Mouse (Mus musculus): Measurements from ENCODE around the gene Hist2h2ab. TPM values are rescaled to one million over a fixed set of nuclear protein-coding genes. Genes with fewer than 3 reads are reported as not detected.
"Not testable (repeated sequence)": the region's sequence is repeated elsewhere in the genome, so short reads cannot be mapped to it uniquely, and the experiment has no call there.

Hist2h2ab gene
- polyA plus RNA-seq, 1 experiment from 2014 or later, result not detected

DNA sequence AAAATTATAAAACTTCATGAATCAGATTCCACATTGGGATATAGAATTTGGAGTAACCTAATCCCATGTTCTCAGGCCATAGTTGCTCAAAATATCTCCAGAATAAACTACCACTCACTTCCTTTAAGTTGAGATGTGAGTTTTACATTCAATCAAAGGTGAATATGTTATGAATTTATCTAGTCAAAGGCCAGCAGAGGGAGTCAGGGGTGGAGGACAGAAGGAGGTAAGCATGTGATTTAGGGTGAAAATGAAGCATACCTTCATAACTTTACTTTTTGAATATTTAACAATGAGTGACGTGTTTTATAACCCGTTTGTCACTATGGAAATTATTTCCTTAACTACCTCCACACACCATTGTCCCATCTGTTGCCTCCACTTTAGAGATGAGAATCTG is 15.2 kb downstream of the Hist2h2ab start:
- no peak for DNase-seq (ENCODE audit: extremely low spot score, low spot score)
- Histone ChIP-seq H3K27ac (no peak overlapping the region), H3K4me3 (no peak overlapping the region), H3K4me1 (peaks cover 18% of the 10 kb centered on the region), H3K36me3 (replicated peaks) (no peaks in the 10 kb centered on the region), H3K27me3 (ENCODE audit: poor library complexity, severe bottlenecking) (no peaks in the 10 kb centered on the region), H3K9me3 (no peaks in the 10 kb centered on the region)
- WGBS, result 96% methylated on average over 2 of the region's 2 CpGs

DNA sequence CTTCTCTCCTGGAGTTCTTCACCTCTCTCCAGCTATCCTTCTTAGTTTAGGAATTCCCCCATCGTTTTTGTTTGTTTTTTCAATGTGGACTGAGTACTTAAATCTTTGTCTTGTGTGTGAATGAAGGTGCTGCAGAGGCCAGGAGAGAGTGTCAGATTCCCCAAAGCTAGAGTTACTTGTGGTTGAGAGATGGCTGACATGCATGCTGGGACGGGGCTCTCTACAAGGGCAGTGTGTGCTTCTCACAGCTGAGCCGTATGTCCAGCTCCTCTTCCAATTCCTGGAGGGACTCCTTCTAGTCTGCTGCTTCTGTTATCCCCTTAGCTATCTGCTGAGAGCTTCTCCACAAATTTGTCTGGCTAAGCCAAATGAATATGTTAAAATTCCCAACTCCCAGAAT is 16.2 kb downstream of the Hist2h2ab start:
- Histone ChIP-seq H3K27ac (0 out of 2 replicates have a peak overlapping the region, but pooled peaks have one; percentile 26), H3K9me3 (no peaks in the 10 kb centered on the region), H3K36me3 (replicated peaks) (no peaks in the 10 kb centered on the region), H3K4me3 (no peak overlapping the region), H3K27me3 (ENCODE audit: poor library complexity, severe bottlenecking) (no peaks in the 10 kb centered on the region), H3K4me1 (peaks cover 22% of the 10 kb centered on the region)
- 68% methylated on average over 3 of the region's 3 CpGs for WGBS
- no peak for DNase-seq (ENCODE audit: extremely low spot score, low spot score)

DNA sequence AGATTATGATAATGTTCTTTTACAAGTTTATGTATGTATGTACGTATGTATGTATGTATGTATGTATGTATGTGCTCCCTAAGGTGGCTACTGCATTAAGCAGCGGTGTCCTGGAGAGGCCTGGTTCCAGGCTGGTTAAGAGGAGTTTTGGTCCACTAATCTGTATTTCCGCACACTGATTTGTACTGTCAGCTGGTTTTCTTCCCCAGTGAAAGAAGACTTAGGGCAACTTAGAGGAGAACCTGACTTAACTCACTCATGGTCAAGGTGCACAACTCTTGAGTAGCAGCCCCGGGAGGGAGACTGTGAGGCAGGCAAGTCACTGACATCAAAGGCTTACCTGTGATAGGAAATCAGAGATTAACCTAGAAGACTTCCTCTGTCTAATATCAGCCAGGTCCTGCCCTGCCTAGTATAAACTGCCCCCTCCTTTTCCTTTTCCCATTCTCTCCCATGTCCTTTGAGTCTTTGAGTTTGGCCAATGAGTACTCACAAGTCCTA is 17.2 kb downstream of the Hist2h2ab start:
- Histone ChIP-seq H3K9me3 (no peaks in the 10 kb centered on the region), H3K27me3 (ENCODE audit: poor library complexity, severe bottlenecking) (no peaks in the 10 kb centered on the region), H3K4me1 (peaks cover 28% of the 10 kb centered on the region), H3K36me3 (replicated peaks) (no peaks in the 10 kb centered on the region), H3K27ac (peak overlapping the region; percentile 93), H3K4me3 (peak overlapping the region; percentile 59)
- WGBS, result 86% methylated on average over 4 of the region's 4 CpGs
- peak; percentile 38 for DNase-seq (ENCODE audit: extremely low spot score, low spot score)

DNA sequence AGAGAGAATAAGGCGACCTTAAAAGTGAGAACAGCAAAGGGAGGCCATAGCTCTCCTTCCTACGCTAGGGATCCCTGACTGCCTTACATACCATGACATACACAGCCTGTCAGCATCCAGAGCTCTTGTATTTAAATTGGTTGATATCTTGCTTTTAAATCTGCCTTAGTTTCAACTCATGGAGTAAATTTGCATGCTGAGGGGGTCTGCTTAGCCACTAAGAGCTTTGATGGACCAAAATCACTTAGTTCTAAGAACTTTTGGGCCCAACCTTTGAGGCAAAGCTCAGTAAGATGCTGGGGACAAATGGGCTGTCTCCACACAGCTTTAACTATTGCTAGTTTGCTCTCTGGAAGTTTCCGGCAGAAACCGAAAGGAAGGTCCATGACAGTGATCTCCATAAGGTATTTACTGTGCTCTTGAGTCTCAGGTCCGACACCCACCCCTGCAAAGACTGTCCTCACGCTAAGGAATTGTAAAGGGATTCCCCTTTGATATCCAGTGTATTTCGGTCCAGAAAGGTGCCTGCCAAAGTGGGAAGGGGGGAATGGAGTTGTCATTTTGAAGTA is 17.8 kb downstream of the Hist2h2ab start:
- Histone ChIP-seq H3K9me3 (no peaks in the 10 kb centered on the region), H3K36me3 (replicated peaks) (no peaks in the 10 kb centered on the region), H3K27ac (peak overlapping the region; percentile 93), H3K4me3 (peak overlapping the region; percentile 59), H3K27me3 (ENCODE audit: poor library complexity, severe bottlenecking) (no peaks in the 10 kb centered on the region), H3K4me1 (peaks cover 29% of the 10 kb centered on the region)
- WGBS, result 31% methylated on average over 7 of the region's 7 CpGs
- peak; percentile 44 for DNase-seq (ENCODE audit: extremely low spot score, low spot score)

DNA sequence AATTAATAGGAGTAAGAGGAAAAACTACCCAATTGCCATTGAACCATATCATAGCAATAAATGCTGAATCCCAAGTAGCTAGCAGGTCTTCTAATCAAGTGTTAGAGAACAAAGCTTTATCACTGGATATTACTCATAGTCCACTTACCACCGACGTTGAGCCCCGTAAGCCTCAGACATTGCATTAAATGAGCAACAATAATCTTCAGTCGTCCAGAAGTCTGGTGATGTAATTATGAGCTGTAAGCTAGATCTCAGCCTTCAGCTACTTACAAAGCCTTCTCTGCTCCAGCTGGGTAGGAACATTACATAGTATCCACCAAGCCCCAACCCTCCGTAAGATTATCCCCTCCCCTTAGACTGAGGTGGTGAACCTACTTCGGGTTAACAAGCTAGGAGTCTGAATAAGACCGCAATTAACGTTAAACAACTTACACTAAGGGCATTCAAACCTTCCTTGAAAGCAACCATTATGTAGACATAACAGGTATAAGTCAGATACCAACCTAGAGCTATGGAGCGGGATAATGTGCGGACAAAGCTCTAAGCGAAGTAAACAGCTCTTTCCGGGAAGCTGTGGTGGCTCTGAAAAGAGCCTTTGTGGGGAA is 18.3 kb downstream of the Hist2h2ab start:
- H3K9me3 ChIP-seq, result no peaks in the 10 kb centered on the region
- DNase-seq (ENCODE audit: extremely low spot score, low spot score), result peak; percentile 52
- peak overlapping the region; percentile 93 for H3K27ac ChIP-seq
- 1% methylated on average over 12 of the region's 12 CpGs for WGBS
- peak overlapping the region; percentile 59 for H3K4me3 ChIP-seq
- peaks cover 34% of the 10 kb centered on the region for H3K4me1 ChIP-seq
- no peaks in the 10 kb centered on the region for H3K36me3 ChIP-seq (replicated peaks)
- no peaks in the 10 kb centered on the region for H3K27me3 ChIP-seq (ENCODE audit: poor library complexity, severe bottlenecking)

DNA sequence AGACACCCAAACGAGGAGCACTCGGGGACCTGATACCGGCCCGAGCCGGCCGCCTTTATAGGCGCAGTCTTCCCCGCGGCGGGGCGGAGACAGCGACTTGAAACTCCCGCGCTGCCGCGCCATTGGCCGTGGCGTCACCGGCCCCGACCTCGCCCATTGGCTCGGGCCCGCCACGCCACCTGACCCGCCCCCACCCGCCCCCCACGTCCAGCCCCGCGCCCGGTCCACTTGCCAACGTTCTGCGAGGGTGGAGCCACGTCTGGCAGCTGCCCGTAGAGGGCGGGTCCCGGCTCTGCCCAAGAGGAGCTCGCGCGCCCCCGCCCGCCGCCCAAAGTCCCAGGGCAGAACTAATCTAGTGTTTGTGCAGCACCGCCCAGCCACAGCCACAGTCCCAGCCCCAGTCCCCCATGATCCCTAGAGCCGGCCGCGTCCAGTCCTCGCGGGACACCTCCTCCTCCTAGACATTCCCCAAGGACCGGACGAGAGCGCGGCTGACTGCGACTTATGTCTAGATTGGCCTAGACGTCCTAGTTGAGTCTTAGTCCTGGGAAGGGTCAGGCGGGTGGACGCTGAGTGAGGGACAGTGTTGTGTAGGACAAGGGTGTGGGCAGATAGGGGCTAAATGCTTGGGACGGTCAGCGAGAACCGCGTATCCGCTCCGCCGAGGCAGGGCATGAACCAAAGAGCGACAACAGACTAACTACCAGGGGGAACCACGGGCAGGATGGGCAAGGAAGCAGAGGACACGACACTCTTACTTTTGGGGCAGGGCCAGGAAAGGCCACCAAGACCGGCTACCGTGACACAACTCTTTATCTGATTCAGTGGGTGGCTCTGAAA is 19.5 kb downstream of the Hist2h2ab start, which contains the start of gene Hist2h3c2:
TSS of gene Hist2h3c2 (minus strand) at position 174 of the 840 bp plus-strand sequence.
- Histone ChIP-seq H3K27ac (peak within 1 kb of the TSS; percentile 93), H3K4me1 (peaks cover 46% of the 10 kb centered on the region), H3K4me3 (peak within 1 kb of the TSS; percentile 59)
- not testable (repeated sequence) for H3K36me3 ChIP-seq (replicated peaks); H3K27me3 ChIP-seq (ENCODE audit: poor library complexity, severe bottlenecking); DNase-seq (ENCODE audit: extremely low spot score, low spot score); H3K9me3 ChIP-seq
- 0% methylated on average over 25 of the region's 68 CpGs for WGBS

DNA sequence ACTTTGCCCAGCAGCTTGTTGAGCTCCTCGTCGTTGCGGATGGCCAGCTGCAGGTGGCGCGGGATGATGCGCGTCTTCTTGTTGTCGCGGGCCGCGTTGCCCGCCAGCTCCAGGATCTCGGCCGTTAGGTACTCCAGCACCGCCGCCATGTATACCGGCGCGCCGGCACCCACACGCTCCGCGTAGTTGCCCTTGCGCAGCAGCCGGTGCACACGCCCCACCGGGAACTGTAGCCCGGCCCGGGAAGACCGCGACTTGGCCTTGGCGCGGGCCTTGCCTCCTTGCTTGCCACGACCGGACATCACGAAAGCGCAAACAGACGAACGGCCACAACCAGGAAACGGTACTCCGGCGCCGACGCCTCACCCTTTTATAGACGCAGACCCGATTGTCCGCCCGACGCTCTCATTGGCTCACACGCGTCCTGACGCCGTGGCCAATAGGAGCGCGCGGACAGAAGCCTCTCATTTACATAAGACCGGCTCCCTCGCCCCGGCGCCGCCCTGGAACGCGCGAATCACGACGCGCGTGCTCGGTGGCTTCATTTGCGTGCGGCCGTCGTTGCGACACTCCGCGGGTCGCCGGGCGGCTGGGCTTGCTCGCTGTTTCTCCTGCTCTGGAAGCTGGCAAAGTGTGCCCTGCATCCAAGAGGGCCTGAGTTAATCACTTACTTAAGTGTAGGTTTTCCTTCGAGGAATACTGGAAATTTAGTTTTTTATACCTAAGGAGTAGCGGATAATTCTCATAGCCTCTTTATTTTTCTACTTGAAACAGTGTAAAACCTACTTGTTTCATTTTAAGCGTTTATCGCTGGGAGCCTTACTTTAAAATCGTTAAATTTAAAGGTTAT is 20.5 kb downstream of the Hist2h2ab start, which contains the start of gene Hist2h2aa2:
TSS of gene Hist2h2aa2 (minus strand) at position 328 of the 850 bp plus-strand sequence.
- Histone ChIP-seq H3K27ac (peak within 1 kb of the TSS; percentile 99), H3K4me3 (peak within 1 kb of the TSS; percentile 43), H3K4me1 (peaks cover 55% of the 10 kb centered on the region)
- not testable (repeated sequence) for H3K36me3 ChIP-seq (replicated peaks); H3K9me3 ChIP-seq; H3K27me3 ChIP-seq (ENCODE audit: poor library complexity, severe bottlenecking)
- WGBS, result 4% methylated on average over 39 of the region's 85 CpGs
- peak; percentile 71 for DNase-seq (ENCODE audit: extremely low spot score, low spot score)

DNA sequence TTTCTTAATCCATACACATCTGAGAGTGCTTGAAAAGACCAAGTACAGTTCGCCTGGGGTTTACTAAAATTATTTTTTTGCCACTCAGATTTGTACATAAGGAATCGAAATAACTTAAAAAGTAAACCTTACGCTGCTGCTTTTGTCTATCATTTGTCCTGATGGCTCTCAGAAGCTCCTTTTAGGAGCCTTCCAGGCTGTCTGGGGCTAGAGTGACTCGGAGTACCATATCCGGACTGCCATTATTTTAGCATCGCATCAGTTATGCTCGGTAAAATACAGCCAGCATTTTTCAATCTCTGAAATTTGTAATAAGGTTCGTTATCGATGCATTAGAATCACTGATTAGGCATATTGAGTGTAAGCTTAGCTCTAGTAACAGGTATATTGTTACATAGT is 21.1 kb downstream of the Hist2h2ab start:
- no peaks in the 10 kb centered on the region for H3K36me3 ChIP-seq (replicated peaks)
- H3K4me3 ChIP-seq, result peak overlapping the region; percentile 39
- H3K9me3 ChIP-seq, result no peaks in the 10 kb centered on the region
- peaks cover 55% of the 10 kb centered on the region for H3K4me1 ChIP-seq
- H3K27ac ChIP-seq, result peak overlapping the region; percentile 99
- WGBS, result 80% methylated on average over 9 of the region's 9 CpGs
- DNase-seq (ENCODE audit: extremely low spot score, low spot score), result no peak
- no peaks in the 10 kb centered on the region for H3K27me3 ChIP-seq (ENCODE audit: poor library complexity, severe bottlenecking)

DNA sequence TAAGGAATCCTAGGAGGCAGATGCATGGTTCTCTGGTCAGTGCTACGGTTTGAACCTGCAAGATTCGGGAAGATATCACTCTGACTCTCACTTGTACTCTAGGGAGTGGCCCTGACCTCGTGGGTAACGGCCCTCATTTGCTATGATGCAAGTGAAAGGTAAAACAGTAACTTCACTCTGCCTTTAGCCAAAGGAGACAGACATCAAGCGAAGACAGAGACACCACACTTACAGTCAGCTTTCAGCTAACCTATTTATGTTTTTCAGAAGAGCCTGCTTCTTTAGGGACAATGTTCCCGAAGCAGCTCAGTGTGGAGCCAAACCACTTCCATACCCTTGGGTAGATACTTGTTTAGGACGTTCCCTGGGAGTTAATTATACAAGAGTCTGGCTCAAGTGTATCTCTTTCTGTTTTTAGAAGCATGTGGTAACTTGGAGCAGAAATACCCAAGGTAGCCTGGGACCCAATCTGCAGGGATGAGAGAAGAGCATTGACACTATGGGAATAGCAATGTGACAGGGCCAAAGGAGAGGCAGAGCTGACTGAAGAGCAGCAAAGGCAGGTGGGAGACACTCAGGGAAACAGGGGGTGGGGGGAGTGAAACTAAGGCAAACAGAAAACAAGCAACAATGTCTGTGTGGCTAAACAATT is 24.4 kb downstream of the Hist2h2ab start:
- WGBS, result 84% methylated on average over 7 of the region's 7 CpGs
- Histone ChIP-seq H3K27me3 (ENCODE audit: poor library complexity, severe bottlenecking) (no peaks in the 10 kb centered on the region), H3K27ac (peak overlapping the region; percentile 99), H3K9me3 (no peaks in the 10 kb centered on the region), H3K4me3 (peak overlapping the region; percentile 60; the same call in 1 of the 2 replicates), H3K36me3 (replicated peaks) (no peaks in the 10 kb centered on the region), H3K4me1 (peaks cover 54% of the 10 kb centered on the region)
- no peak for DNase-seq (ENCODE audit: extremely low spot score, low spot score)

DNA sequence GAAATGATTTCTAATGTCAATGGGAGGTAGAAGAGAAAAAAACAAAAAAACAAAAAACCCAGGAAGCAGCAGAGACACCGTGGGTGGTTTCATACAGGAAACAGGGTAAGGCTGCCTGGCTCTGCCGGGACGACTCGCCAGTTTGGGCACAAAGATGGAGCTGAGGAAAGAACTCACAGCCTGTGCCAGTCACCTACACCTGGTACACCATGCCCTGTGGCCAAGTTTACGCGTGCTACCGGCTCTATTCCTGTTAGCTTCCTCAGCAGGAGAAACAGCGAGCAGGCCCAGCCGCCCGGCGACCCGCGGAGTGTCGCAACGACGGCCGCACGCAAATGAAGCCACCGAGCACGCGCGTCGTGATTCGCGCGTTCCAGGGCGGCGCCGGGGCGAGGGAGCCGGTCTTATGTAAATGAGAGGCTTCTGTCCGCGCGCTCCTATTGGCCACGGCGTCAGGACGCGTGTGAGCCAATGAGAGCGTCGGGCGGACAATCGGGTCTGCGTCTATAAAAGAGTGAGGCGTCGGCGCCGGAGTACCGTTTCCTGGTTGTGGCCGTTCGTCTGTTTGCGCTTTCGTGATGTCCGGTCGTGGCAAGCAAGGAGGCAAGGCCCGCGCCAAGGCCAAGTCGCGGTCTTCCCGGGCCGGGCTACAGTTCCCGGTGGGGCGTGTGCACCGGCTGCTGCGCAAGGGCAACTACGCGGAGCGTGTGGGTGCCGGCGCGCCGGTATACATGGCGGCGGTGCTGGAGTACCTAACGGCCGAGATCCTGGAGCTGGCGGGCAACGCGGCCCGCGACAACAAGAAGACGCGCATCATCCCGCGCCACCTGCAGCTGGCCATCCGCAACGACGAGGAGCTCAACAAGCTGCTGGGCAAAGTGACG is 25.6 kb downstream of the Hist2h2ab start, which contains the start of gene Hist2h2aa1:
TSS of gene Hist2h2aa1 (plus strand) at position 495 of the 884 bp plus-strand sequence.
- not testable (repeated sequence) for H3K36me3 ChIP-seq (replicated peaks); H3K9me3 ChIP-seq; H3K27me3 ChIP-seq (ENCODE audit: poor library complexity, severe bottlenecking)
- under 1% methylated on average over 42 of the region's 88 CpGs for WGBS
- H3K4me1 ChIP-seq, result peaks cover 65% of the 10 kb centered on the region
- H3K4me3 ChIP-seq, result peak within 1 kb of the TSS; percentile 60
- peak; percentile 82 for DNase-seq (ENCODE audit: extremely low spot score, low spot score)
- peak within 1 kb of the TSS; percentile 99 for H3K27ac ChIP-seq

DNA sequence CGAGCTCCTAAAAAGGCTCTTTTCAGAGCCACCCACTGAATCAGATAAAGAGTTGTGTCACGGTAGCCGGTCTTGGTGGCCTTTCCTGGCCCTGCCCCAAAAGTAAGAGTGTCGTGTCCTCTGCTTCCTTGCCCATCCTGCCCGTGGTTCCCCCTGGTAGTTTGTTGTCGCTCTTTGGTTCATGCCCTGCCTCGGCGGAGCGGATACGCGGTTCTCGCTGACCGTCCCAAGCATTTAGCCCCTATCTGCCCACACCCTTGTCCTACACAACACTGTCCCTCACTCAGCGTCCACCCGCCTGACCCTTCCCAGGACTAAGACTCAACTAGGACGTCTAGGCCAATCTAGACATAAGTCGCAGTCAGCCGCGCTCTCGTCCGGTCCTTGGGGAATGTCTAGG is 26.4 kb downstream of the Hist2h2ab start:
- Histone ChIP-seq H3K4me1 (peaks cover 66% of the 10 kb centered on the region), H3K4me3 (peak overlapping the region; percentile 43), H3K27ac (peak overlapping the region; percentile 82)
- H3K36me3 ChIP-seq (replicated peaks); H3K9me3 ChIP-seq; DNase-seq (ENCODE audit: extremely low spot score, low spot score); H3K27me3 ChIP-seq (ENCODE audit: poor library complexity, severe bottlenecking): not testable (repeated sequence)
- WGBS, result 0% methylated on average over 11 of the region's 21 CpGs

Data from forebrain, embryonic 10.5 days (tissue).